Mouse (Mus musculus) stomach, postnatal 0 days (tissue): ENCODE measurements at regions not wholly inside any gene's neighbourhood (a gene's known extent, or its start where the extent isn't known, plus 50 kb on each side); places are given as distances from the start of the nearest gene placed in this dataset.

Experiments used
- CTCF ChIP-seq: IDR thresholded peaks from 2 replicates; pipeline ENCODE4 v1.5.1; 2016; ENCODE audit warnings: antibody characterized with exemption, low read depth, mild to moderate bottlenecking, moderate library complexity
- EP300 ChIP-seq: optimal IDR thresholded peaks from 2 replicates; pipeline ENCODE3; 2016; ENCODE audit warnings: antibody characterized with exemption

GRCm38 (mm10) chr10:120582497-120582896, 106.2 kb upstream of the Hmga2 start:
- TF ChIP-seq CTCF, result no peak
- TF ChIP-seq EP300, result no peak
